ENCODE assay signal across 1 mouse cellular context in the genomic region with DNA sequence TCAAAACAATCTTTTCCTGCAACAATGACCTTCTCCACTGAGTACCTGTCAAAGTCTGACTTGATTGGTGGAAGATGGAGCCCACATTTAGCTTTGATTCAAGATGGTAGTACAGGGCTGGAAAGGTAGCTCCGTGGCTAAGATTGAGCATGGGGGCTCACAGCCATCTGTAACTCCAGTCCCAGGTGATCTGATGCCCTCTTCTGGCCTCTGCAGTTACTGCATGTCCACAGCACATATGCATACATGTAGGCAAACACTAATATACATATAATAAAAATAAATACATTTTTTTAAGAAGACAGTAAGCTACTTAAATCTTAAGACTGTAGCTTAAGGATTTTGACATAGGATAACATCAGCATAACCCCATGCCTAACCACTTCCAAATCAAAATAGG.
TF ChIP-seq lines count a peak whose summit lies in the region.

No protein-coding gene starts in this region.

TF ChIP-seq in MEL, 35 proteins besides CTCF, POLR2A, EP300 and RAD21 (continued from another document):
- no peak for TF ChIP-seq UBTF (IDR thresholded peaks at IDR 0.05; ENCODE audit: borderline replicate concordance, insufficient read depth, low read depth, low read length)
